ENCODE assay signal across 24 mouse cellular contexts in the genomic region with DNA sequence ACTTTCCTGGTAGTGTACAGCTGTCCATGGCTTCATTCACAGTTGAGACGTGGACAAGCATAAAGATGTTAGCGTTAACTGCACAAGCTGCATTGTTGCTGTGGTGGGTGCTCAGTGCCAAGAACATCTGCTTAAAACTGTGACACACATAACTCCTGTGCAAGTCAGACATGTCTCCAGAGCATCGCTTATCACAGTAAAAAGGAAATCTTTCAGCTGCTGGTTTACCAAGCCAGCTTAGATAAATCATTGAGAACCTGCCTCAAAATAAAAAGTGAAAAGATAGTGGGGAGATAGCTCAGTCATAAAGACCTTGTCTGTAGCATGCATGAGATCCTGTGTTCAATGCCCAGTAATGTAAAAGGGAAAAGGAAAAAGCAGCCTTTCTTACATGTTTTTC.
"Had no signal": no experiment of that assay in that cellular context is flagged by ENCODE, and none has a peak within 500 bp of the region (broad histone marks: within the 10 kb centered on the region; RNA-seq: fewer than 3 reads in every experiment).

No protein-coding gene starts in this region.

- H3K36me3 ChIP-seq: intestine, embryonic 15.5 days had no signal

- H3K9me3 ChIP-seq: heart, embryonic 10.5 days; heart, embryonic 12.5 days; hindbrain, embryonic 10.5 days; hindbrain, embryonic 12.5 days; intestine, embryonic 15.5 days; limb, embryonic 13.5 days; limb, embryonic 15.5 days had no signal

- H3K4me3 ChIP-seq: gastrocnemius, adult 2 months; heart, embryonic 10.5 days; heart, embryonic 12.5 days; hindbrain, embryonic 10.5 days; hindbrain, embryonic 12.5 days; intestine, embryonic 15.5 days; limb, embryonic 13.5 days; limb, embryonic 15.5 days had no signal

- DNase-seq: gastrocnemius, adult 2 months; gastrocnemius, postnatal 10 days; gastrocnemius, postnatal 25 days; heart, adult 18-20 months; heart, postnatal 10 days; heart, postnatal 4 days; kidney, adult 18-20 months; kidney, adult 8-10 months; kidney, postnatal 10 days; kidney, postnatal 25 days; kidney, postnatal 4 days; layer of hippocampus, adult 9-11 months; layer of hippocampus, postnatal 36 days; left cerebral cortex, postnatal 4 days had no signal

- H3K27me3 ChIP-seq: heart, embryonic 12.5 days; hindbrain, embryonic 12.5 days; intestine, embryonic 15.5 days; limb, embryonic 13.5 days; limb, embryonic 15.5 days had no signal

- ATAC-seq: hindbrain, embryonic 16.5 days; inflammation-experienced regulatory T-cells, adult 6 months; intestine, embryonic 15.5 days; intestine, postnatal 0 days had no signal

- H3K4me1 ChIP-seq: heart, embryonic 10.5 days; heart, embryonic 12.5 days; hindbrain, embryonic 10.5 days; hindbrain, embryonic 12.5 days; intestine, embryonic 15.5 days; limb, embryonic 13.5 days; limb, embryonic 15.5 days had no signal
